Mouse (Mus musculus) inflammation-experienced regulatory T-cells, adult 16 weeks (primary cell): ENCODE data around the gene Kcna5. TPM values are rescaled to one million over a fixed set of nuclear protein-coding genes. Genes with fewer than 3 reads are reported as not detected.

Source experiments
- polyA plus RNA-seq: library from polyadenylated mRNA; unstranded; fragments of 100-300 nt; shearing (Covaris generic); gene quantifications from one replicate; pipeline ENCODE4 v1.2.1, GENCODE M21; 2017

The Kcna5 gene
- not detected for polyA plus RNA-seq

DNA sequence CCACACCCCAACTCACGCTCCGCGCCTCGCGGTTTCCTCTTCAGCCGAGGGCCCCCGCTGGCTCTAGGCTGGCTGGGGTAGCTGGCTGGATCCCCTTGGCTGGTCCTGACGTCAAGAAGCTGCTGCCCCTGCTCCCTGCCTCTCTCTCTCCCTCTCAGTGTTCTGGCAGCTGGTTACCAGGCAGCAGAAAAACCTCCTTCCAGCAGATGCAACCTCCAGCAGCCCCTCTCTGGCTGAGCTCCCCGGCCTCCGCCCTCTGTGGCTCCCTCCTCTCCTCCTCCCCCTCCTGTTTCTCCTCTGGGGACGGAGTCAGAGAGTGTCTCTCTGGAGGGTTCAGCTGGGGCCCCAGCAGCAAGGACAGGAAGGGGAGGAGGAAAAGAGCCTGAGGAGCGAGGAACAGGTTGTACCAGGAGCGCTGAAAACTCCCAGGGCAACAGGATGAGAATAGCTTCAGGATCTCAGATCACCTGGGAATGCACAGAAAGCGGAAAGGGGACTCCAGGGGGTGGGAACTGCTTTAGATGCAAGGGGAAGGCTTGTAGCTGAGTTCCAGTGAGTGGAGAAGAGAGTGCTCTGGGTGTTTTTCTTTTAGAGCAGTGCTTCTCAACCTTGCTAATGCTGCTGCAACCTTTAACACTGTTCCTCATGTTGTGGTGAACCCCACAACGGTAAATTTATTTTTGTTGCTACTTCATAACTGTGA is at the start of gene Kcna5:
TSS of gene Kcna5 (minus strand) at position 205 of the 703 bp plus-strand sequence.

Other genes starting within 250 kb of the Kcna5 start
- gene Kcna1, start 111.0 kb upstream of the Kcna5 start, polyA plus RNA-seq, result not detected
- 0.15 TPM for gene Kcna6, start 205.3 kb upstream of the Kcna5 start, polyA plus RNA-seq